Mouse (Mus musculus): Measurements from ENCODE around the gene 1700021F05Rik. TPM values are rescaled to one million over a fixed set of nuclear protein-coding genes. Genes with fewer than 3 reads are reported as not detected.

Gene 1700021F05Rik
- total RNA-seq (2022), result 10 to 100 TPM; 32.0 to 42.3 (median 37.3) TPM

DNA sequence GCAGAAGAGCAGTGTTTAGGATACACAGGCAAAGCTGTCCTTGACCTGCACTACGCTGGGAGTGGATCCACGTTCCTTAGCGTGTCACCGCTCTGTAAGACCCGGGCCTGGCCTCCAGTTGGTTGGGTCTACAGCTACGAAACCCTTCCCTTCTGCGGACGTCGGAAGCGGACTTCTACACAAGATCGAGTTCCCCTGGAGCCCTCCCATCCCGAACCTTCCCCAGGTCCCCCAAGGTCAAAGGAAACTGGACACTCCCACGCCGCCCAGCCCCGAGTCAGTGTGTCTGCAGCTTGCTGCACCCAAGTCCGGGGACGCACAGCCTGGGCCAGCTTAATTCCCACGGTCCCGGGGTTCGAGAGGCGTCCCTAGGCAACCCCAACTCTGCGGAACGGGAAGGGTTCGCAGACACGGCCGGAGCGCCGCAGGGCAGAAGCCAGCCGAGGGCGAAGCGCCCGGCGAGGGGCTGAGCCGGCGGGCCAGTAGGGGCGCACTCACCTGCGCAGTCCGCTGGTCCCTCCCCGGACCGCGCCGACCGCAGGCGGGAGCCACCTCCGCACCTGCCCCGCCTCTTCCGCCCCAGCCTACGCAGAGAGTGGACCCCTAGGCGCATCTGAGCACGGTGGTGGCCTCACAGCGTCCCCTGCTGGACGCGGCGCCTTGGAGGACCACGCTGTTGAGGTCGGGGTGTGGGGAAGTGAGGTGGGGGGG, at the start of gene 1700021F05Rik:
TSS of gene 1700021F05Rik (minus strand) at position 553 of the 711 bp plus-strand sequence.
- DNase-seq (ENCODE audit: low spot score in 2 of 2), result peak; percentile 92 to 97

DNA sequence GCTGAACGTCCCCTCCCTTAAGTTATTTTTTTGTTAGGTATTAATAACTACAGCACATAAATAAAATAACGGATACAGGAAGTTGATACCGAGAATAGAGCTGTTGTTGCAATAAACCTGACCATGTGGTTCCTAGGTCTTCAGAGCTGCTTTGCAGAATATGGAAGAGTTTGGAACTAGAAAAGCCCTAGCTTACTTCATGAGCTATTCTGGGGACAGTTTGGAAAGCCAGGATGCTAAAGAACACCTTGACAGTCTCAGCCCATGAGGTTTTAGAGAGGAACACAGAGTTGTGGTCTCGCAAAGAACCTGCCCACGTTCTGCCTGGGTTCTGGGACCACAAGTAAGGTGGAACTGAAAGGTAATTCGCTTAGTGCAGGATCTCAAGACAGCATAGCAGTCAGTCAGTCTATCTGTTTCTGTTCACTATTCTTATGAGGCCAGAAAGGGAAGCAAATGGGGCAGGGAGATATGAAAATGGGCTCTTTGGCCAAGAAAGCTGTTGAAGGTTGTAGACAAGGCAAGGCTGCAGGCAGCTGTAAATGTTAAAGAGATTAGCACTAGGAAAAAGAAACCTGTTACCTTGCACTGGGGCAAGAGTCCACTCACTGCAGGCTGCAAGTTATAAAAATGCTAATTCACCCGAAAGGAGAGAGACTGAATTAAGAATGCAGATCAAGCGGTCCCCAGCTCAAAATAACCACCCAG, 47.8 kb upstream of the 1700021F05Rik start:
- no peak for DNase-seq (ENCODE audit: low spot score in 2 of 2)

DNA sequence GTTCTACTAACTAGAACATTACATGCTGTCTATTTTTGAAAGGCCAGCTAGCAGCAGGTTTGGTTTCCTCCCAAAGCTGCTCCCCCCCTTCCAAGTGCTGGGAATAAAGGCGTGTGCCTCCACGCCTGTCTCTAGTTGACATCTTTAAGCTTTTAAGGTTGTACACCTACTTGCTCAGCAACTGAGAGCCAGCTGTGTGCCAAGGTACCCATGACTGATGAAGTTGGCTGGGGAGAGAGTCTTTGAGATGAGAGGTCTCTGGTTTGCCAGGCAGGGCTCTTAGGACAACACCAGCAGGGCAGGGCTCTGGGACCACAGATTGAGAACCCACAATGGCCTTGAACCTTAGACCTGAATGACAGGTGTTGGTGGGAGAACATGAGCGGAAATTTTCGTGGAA, 43.7 kb upstream of the 1700021F05Rik start:
- DNase-seq (ENCODE audit: low spot score in 2 of 2), result no peak

DNA sequence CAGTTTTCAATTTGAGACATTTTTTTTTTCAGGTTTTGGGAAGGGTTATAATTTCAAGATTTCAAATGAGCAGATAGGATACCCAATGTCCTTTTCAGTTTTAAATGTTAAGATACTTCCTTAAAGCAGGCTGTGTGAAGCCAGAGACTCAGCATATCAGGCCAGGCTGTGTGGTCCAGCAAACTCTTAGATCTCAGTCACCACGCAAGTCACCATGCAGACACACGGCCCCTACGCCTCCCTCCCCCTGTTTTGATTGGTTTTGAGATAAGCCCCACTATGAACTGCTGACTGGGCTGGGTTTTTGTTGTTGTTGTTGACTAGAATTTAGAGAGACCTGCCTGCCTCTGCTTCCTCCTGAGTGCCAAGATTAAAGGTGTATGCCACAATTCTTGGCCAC, 40.5 kb upstream of the 1700021F05Rik start:
- no peak for DNase-seq (ENCODE audit: low spot score in 2 of 2)

DNA sequence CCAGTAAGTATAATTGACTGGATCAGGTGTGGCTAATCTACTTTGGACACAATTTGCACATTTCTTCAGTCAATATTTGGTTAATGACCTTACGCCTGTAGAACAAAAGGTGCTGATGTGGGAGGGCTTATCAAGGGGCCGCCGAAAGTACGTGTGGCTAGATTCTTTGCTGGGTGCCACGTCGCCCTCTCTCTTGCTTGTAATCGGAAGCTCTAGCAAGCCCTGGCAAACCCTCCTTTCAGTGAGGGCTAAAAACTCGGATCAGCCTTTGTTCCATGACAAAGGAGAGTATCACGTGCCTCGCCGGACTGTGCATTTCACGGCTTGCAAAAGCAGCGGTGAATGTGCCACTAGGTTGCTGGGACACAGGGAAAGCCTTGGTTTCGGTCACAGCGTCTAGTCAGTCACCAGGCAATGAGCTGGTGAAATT, 39.9 kb upstream of the 1700021F05Rik start:
- DNase-seq (ENCODE audit: low spot score in 2 of 2), result peak in 1 of 2 experiments; percentile 7

DNA sequence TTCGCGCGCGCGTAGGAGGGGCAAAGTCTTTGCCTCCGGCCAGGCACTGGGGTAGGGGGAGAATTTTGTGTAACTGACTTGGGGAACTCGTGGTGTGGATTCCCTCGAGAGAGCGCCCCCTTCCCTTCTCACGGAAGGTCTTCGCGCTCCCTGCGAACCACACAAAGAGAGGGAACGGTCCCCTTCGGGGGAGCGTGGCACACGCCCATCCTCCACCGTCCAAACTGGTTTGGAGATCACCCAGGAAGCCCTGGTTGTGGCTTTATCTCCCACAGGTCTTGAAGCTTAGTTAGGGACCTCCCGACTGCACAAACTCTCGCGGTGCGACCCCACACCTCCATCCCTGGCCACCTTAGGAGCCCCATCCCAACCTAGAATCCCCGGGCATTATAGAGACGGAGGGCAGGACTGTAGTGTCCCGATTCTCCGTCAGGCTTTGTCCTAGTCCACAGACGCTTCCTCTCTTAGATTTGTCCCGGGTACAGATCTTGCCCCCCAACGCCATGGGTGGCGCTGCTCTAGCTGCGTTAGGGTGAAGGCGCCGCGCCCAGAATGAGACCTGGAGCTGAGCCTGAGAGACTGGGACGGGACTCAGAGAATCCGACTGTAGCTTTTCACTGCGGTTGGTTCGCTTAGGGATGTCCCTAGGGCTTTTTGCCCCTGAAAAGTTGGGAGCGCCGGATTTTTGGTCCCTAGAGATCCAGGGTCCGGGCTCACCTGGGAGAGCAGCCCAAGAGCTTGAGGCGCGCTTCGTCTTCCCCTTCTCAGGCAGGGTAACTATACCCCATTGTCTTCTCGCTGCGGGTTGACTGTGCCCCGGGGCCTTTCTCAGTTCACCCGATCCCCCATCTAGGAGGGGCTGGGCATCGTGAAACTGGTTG, 38.8 kb upstream of the 1700021F05Rik start:
- no peak for DNase-seq (ENCODE audit: low spot score in 2 of 2)

DNA sequence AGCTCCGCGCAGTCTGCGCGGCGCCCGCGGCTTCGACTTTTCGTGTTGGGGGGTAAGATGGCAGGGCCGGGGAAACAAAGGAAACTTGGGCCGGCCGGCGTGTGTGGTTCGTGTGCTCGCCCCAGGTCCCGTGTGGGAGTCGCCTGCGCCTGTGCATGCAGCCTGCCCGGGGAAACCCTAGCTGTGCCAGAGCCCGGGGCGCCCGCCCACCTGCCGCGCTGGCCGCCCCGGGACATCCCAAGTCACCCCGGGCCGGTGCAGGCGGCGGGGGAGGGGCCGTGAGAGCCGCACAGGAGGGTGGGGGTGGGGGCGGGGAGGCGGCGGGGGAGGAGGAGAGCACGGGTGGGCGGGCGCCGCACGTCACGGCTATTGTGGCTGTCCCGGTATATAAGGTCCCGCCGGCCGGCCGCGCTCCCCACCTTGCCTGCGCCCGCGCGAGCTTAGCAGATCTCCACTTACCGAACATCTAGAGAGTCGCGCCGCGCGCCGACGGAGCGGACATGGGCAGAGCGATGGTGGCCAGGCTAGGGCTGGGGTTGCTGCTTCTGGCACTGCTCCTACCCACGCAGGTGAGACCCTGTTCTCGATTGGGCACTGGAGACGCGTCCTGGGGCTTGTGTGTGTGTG, 38.1 kb upstream of the 1700021F05Rik start:
- DNase-seq (ENCODE audit: low spot score in 2 of 2), result no peak

DNA sequence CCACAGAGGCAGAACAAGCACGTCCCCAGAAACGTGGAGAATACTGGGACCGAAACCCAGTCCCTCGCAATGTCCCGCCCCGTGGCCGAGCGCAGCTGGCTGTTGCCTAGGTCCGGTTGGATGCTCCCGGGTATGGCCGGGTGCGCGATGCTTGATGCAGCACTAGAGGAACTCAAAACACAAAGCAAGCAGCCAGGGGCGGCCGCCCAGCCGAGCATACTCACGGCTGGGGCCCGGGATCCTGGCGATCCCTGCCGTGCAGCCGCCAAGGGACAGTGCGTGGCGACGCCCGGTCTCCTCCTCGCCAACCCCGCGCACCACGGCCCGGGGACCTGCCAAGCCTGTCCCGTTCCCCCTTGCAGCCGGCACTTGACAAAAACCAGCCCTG, 37.6 kb upstream of the 1700021F05Rik start:
- peak in 1 of 2 experiments; percentile 18 for DNase-seq (ENCODE audit: low spot score in 2 of 2)

DNA sequence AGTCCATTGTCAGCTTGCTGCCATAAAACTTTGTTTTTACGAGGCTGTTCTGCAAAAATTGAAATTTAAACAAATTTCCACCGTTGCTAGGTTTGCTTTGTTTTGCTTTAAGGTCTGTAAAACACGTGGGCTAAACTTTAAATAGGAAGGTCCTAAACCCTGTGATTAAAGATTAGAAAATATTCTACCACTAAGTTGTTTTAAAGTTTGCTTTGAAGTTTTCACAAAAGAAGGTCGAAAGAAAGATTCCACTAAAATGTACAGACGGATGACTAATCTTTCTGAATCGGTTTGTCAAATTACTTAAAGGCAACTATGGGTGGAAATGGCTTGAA, 37.2 kb upstream of the 1700021F05Rik start, which contains the start of gene Cd24a:
TSS of gene Cd24a (plus strand) at position 288 of the 335 bp plus-strand sequence.
- no peak for DNase-seq (ENCODE audit: low spot score in 2 of 2)

DNA sequence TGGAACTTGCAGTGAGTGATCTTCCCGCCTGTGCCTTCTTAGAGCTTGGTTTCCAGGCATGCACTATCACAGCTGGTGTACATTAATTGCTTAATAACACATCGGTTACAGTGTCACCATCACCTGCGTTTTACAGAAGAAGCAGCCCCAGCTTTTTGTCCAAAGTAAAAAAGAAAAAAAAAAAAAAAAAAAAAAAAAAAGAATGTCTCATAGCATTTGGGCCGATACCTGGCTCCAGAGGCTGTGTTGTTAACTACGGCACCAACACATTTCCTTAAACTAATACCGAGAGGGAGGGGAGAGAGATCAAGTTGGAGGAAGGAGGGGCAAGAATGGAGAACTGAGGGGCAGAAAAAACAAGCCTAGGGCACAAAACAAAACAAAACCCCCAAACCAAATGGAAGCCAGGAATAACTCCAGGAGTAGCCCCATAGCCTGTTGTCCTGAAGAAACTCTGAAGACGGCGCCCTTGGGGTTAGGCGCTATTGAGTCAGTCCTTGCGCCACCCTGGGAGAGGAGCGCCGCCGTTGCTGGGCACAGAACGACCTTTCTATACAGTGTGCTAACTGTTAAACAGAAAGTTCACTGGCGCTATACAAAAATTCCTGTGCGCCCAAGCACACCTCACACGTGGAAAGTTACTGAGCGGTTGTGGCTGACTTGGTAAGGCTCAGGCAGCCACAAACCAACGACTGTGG, 36.7 kb upstream of the 1700021F05Rik start:
- no peak for DNase-seq (ENCODE audit: low spot score in 2 of 2)

DNA sequence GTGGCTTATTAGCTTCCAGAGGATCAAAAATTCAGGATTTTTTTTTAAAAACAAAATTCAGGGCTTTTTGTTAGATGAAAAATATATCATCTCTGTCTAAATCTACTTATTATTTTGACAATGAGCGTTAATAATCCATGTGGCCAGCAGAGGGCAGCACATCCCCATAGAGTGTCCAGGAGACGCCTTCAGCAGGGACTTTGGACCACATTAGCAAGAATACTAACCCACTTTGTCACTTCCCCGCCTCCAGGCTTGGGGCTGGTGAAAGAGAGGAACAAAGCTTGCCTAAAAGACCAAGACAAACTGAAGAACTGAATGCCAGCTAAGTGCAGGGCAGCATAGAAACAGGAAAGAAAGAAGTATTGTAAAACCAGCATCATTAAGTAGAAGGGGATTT, 34.2 kb upstream of the 1700021F05Rik start:
- peak; percentile 48 to 76 for DNase-seq (ENCODE audit: low spot score in 2 of 2)

DNA sequence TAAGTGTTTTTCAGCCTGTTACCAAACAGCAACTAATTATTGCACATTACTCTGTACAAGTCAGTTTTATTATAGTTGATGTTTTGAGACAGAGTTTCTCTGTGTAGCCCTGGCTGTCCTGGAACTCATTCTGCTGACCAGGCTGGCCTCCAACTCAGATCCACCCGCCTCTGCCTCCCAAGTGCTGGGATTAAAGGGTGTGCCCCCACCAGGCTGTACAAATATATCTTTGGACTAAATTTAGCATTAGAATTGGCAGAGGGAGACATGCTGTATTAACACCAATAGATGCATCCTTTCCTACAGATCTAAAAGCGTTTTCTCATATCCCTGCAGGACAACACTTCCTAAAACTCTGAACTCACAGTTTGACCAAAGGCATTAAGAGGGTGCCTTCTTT, 33.6 kb upstream of the 1700021F05Rik start:
- DNase-seq (ENCODE audit: low spot score in 2 of 2), result no peak

DNA sequence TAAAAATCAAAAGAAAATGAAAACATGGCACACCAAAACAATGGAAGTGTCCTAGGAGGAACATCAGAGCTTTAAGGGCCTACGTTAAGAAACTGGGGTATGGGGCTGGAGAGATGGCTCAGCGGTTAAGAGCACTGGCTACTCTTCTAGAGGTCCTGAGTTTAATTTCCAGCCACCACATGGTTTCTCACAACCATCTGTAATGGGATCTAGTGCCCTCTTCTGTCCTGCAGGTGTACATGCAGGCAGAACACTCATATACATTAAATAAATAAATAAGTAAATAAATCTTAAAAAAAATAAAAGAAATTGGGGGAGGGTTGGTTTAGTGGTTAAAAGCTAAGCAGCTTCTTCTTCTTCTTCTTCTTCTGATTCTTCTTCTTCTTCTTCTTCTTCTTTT, 20.5 kb upstream of the 1700021F05Rik start:
- no peak for DNase-seq (ENCODE audit: low spot score in 2 of 2)

DNA sequence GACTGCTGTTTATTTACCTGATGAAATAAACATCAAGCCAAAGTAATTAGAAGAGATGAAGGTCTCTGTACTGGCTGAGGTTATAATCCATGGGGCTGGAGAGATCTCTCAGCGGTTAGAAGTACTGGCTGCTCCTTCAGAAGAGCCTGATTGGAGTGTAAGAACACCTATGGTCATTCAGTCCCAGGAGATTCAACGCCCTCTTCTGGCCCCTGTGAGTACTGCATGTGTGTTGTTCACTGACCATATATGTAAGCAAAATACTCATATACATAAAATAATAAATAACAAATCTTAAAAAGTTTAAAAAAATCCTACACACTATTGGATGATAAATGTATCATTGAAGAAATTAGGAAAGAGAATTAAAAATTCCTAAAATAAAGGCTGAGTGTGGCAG, 20.0 kb upstream of the 1700021F05Rik start:
- DNase-seq (ENCODE audit: low spot score in 2 of 2), result no peak

DNA sequence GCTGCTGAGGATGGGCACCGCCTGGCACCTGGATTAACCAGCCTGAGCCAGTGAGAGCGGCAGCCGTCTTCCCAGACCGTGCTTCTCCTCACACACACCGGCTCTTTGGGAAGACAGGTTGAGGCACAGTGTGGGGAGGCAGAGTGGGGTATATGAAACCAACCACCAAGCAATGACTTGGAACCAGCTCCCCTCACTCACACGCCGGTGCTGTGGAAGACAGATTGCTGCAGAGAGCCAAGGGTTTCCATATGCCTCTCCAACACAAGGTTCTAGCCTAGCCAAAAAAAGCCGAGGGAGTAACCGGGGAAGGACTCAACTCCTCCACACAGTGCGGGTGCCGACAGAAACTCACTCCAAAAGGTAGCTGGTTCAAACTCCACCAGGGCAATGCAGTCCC, 18.5 kb upstream of the 1700021F05Rik start:
- DNase-seq (ENCODE audit: low spot score in 2 of 2), result no peak

DNA sequence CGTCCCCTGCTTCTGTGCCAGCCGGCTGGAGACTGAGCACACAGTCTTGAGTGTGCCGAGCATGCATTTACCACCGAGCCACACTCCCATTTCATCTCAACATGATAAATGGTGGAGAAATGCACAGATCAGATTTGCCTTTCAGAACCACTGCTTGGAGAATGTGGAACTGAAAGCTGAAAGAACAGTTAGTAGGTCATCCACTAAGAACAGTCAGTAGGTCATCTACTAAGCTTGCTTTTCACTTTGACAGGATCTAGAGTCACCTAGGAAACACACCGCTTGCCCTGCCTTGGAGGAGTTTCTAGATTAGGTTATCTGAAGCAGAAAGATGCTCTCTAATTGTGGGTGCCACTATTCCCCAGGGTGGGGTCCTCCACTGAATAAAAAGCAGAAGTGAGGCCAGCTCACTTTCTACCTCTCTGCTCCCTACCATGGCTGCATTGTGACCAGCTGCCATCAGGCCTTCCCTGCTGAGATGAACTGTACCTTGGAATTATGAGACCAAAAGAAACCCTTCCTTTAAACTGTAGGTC, 16.9 kb upstream of the 1700021F05Rik start:
- DNase-seq (ENCODE audit: low spot score in 2 of 2), result no peak

DNA sequence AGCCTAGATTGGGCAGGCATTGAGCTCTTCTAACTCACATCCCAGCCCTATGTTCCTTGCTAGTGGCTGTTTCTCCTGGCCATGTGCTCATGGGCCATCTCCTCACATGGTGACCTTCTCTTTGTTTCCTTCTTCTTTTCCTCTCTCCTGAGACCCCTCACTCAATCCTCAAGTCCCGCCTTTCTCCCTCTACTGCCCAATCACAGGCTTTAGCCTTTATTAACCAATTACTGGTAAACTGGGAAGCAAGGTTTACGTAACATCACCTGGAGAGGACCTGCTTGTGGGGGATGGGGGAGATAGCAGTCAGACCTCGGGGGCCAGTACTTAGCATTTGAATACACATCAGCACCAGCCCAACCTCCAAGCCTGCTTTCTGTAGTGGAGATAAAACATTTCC, 10.6 kb upstream of the 1700021F05Rik start:
- no peak for DNase-seq (ENCODE audit: low spot score in 2 of 2)

DNA sequence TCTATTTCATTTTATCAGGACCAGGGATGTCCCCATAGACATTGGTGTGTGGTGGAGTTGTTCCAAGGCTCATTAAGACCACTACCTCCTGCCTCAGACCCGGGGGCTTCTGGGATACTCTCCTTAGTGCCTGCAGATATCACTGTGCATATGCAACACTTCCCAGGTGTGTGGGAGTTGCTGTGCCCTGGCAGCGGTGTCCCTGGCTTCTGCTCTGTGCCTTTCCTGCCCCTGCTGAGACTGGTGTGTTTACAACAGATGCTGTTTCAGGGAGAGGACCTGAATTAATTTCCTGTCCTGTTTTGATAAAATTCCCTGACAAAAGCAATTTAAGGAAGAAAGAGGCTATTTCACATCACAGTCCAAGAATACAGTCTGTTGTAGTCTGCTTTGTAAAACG, 10.1 kb upstream of the 1700021F05Rik start:
- no peak for DNase-seq (ENCODE audit: low spot score in 2 of 2)

DNA sequence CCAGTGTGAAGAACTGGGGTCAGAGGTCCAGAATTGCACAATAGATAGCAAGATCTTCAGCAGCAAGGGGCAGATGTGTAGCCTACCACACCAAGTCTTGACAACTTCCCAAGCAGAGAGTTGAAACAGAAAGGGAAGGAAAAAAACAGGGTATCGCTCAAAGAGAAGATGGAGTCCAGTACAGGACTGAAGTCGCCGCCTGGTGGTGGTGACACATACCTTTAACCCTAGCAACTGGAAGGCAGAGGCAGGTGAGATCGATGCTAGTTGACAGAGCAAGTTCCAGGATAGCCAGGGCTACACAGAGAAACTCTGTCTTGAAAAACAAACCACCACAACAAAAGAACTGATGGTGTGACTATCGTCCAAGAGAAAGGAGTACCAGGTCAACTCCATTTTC, 8.6 kb upstream of the 1700021F05Rik start:
- DNase-seq (ENCODE audit: low spot score in 2 of 2), result no peak

DNA sequence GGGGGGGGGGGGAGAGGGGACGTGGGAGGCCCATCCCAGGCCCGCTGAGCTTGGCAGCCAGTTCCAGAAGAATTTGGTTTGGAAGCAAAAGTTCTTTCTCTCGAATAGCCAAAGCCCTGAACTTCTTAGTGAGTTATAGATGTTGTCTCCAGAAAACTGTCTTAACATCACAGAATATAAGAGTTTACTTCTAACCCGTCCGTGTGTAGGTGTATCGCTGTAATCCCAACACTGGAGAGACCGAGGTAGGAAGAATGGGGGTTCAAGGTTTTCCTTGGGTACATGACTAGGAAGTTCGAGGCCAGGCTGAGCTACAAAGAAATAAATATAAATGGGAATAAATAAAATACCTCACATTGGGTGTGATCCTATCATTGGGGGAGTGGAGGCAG, 355 bp upstream of the 1700021F05Rik start:
- no peak for DNase-seq (ENCODE audit: low spot score in 2 of 2)

Data from left cerebral cortex, adult 8-10 months (tissue).